Mouse (Mus musculus): Measurements from ENCODE around the gene Plekhd1. TPM values are rescaled to one million over a fixed set of nuclear protein-coding genes. Genes with fewer than 3 reads are reported as not detected.

Gene Plekhd1
- polyA plus RNA-seq, 1 experiment = 2.3 TPM

DNA sequence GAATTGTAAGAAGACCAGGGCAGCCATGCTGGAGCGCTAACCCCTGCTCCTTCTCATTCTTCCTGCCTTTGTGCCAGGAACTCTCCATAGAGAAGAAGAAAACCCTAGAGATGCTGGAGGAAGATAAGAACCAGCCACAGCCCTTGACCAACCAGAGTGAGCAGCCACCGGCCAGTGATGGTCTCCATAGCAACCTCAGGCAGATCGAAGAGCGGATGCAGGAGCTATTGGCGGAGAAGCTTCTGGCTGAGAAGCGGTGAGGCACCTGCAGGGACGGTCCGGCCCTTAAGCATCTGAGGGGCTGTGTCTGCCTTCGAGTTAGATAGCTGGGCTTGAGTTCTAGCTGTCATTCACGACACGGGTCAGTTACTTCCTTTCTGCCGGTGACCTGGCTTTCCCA lies 28.1 kb downstream of the Plekhd1 start:
- TF ChIP-seq POLR2A (IDR thresholded peaks at IDR 0.05; ENCODE audit: extremely low read depth, insufficient read depth, low read length) = no peak
- no peak for TF ChIP-seq CTCF (IDR thresholded peaks at IDR 0.05; ENCODE audit: extremely low read depth, insufficient read depth, low read length)
- H3K4me1 ChIP-seq (ENCODE audit: control insufficient read depth, insufficient read depth, low read length) = no peaks in the 10 kb centered on the region
- H3K27ac ChIP-seq (ENCODE audit: insufficient read depth, low read length) = no peak overlapping the region
- H3K4me3 ChIP-seq (ENCODE audit: insufficient read depth, low read length) = no peak overlapping the region

DNA sequence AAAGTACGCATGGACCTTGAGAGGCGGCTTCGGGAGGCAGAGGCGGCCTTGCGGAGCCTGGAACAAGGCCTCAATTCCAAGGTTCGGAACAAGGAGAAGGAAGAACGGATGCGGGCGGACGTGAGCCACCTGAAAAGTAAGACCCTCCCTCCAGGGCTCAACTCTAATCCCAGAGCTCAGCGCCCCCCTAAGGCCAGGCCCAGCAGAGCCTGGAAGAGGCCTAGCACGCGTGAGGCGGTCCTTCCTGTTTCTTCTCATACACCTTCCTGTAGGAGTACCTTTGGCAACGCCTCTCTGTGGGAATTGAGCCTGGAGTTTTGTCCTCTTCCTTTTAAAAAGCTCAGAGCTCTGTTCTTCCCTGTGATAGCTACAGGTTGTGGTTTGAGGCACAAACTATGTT lies 29.1 kb downstream of the Plekhd1 start:
- no peak overlapping the region for H3K27ac ChIP-seq (ENCODE audit: insufficient read depth, low read length)
- no peaks in the 10 kb centered on the region for H3K4me1 ChIP-seq (ENCODE audit: control insufficient read depth, insufficient read depth, low read length)
- TF ChIP-seq CTCF (IDR thresholded peaks at IDR 0.05; ENCODE audit: extremely low read depth, insufficient read depth, low read length) (no peak), POLR2A (IDR thresholded peaks at IDR 0.05; ENCODE audit: extremely low read depth, insufficient read depth, low read length) (no peak)
- H3K4me3 ChIP-seq (ENCODE audit: insufficient read depth, low read length) = no peak overlapping the region

DNA sequence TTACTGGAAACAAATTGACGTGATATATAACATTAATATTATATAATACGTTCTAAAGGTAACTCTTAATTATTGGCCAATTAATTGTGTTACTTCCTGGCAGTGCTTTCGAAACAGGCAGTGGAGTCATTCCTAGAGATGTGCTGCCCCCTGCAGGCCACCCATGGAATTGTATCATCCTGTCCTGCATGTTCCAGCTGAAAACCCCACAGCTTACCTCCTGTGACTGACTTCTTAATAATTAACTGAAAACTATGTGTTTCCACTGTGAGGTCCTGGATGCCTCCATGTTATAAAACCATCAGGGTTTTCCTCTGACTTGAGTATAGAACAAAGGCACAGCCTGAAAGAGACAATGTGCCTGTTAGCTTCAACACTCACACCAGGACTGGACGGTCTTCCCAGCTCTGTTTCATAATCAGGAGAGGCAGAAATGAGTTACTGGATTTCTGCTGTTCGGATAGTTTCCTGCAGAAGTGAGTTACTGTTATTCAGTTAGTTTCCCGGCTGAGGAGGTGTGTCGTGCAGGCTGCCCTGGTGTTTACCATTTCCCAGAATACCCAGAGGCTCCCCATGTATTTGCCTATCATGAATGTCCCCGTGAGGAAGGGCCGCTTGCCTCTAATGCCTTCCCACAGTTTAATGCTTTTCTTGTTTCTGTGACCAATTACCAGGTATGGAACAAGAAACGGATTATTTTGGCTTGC lies 32.6 kb downstream of the Plekhd1 start:
- no peak overlapping the region for H3K4me3 ChIP-seq (ENCODE audit: insufficient read depth, low read length)
- no peak for TF ChIP-seq POLR2A (IDR thresholded peaks at IDR 0.05; ENCODE audit: extremely low read depth, insufficient read depth, low read length)
- peak; percentile 88 for TF ChIP-seq CTCF (IDR thresholded peaks at IDR 0.05; ENCODE audit: extremely low read depth, insufficient read depth, low read length)
- no peak overlapping the region for H3K27ac ChIP-seq (ENCODE audit: insufficient read depth, low read length)
- no peaks in the 10 kb centered on the region for H3K4me1 ChIP-seq (ENCODE audit: control insufficient read depth, insufficient read depth, low read length)

DNA sequence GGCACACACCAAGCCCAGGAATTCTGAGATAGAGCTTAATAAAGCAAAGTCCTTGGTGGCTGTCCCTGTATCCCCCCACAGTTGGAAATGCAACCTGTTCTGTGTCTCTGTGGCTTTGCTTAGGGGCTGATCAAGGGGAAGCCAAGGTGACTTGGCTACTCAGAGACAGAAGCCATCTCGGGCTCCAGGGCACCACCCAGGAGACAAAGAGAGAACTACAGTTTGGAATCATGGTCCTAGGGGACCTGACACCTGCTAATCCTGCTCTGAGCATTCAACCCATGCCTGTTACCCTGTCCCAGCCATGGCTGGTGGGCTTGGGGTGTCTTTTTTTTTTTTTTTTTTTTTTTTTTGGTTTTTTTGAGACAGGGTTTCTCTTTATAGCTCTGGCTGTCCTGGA lies 35.8 kb downstream of the Plekhd1 start:
- TF ChIP-seq POLR2A (IDR thresholded peaks at IDR 0.05; ENCODE audit: extremely low read depth, insufficient read depth, low read length) (no peak), CTCF (IDR thresholded peaks at IDR 0.05; ENCODE audit: extremely low read depth, insufficient read depth, low read length) (no peak)
- H3K27ac ChIP-seq (ENCODE audit: insufficient read depth, low read length) = no peak overlapping the region
- no peak overlapping the region for H3K4me3 ChIP-seq (ENCODE audit: insufficient read depth, low read length)
- H3K4me1 ChIP-seq (ENCODE audit: control insufficient read depth, insufficient read depth, low read length) = no peaks in the 10 kb centered on the region; the same call in 1 of the 2 replicates

DNA sequence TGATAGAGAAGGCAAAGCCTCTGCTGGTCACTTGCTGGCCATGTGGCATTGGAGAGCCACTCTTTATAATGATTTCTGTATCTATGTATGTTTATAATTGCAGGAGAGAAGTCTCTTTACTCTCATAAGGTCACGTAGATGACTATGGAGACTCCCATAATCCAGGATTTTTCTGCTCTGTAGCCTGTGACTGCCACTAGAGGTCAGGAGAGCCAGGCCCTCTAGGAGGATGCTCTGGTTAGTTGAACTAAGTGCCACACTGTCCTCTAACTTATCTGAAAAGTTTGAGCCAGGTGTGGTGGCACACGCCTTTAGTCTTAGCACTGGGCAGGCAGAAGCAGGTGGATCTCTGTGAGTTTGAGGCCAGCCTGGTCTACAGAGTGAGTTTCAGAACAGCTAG lies 36.4 kb downstream of the Plekhd1 start:
- Histone ChIP-seq H3K4me3 (ENCODE audit: insufficient read depth, low read length) (no peak overlapping the region), H3K27ac (ENCODE audit: insufficient read depth, low read length) (no peak overlapping the region), H3K4me1 (ENCODE audit: control insufficient read depth, insufficient read depth, low read length) (no peaks in the 10 kb centered on the region; the same call in 1 of the 2 replicates)
- TF ChIP-seq CTCF (IDR thresholded peaks at IDR 0.05; ENCODE audit: extremely low read depth, insufficient read depth, low read length) (peak; percentile 38; the same call in 1 of the 2 replicates), POLR2A (IDR thresholded peaks at IDR 0.05; ENCODE audit: extremely low read depth, insufficient read depth, low read length) (no peak)

DNA sequence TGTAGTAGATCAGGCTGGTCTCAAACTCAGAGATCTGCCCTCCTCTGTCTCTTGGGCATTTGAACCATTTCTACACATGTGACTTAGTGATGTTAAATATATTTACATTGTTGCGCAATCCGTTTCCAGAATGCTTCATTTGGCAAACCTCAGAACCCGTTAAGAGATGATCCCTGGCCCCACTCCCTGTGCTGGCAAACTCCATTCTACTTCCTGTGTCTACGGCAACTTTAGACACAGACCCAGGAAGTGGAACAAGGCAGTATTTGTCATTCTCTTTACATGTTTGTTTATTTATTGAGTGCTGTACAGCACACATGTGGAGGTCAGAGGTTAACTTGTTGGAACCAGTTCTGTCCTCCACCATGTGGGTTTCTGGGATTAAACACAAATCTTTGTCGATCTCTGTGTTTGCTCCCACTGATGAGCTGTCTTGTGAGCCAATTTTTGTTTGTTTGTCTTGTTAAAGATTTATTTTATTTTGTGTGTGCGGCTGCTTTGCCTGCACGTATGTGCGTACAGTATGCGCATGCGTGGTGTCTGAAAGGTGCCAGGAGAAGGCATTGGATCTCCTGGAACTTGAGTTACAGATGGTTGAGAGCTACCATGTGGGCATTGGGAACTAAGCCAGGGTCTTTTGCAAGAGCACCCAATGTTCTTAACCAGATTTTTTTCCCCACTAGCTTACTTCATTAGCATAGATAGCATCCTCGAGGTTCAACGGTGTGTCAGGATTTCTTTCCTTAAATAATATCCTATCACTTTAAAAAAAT lies 37.6 kb downstream of the Plekhd1 start:
- TF ChIP-seq CTCF (IDR thresholded peaks at IDR 0.05; ENCODE audit: extremely low read depth, insufficient read depth, low read length) = no peak
- TF ChIP-seq POLR2A (IDR thresholded peaks at IDR 0.05; ENCODE audit: extremely low read depth, insufficient read depth, low read length) = no peak
- H3K4me1 ChIP-seq (ENCODE audit: control insufficient read depth, insufficient read depth, low read length) = no peaks in the 10 kb centered on the region; the same call in 1 of the 2 replicates
- no peak overlapping the region for H3K4me3 ChIP-seq (ENCODE audit: insufficient read depth, low read length)
- no peak overlapping the region for H3K27ac ChIP-seq (ENCODE audit: insufficient read depth, low read length)

DNA sequence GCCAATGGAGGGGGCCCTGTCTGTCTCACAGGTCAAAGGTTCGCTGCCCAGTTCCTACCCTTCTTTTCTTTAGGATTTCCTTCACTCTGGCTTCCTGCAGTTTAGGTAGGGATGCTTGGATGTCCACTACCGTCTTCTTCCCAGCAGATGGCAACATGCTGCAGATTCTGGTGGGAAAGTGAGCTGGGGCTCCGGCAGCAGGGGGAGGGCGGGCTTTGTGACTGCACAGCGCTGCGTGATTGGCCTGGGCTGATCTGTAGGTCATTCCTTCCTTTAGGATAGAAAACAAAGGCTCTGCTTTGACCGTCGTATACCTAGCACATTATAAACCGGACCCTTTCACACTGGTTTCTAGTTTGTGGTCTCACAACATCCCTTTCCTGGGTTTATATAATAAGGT lies 38.2 kb downstream of the Plekhd1 start:
- no peak for TF ChIP-seq POLR2A (IDR thresholded peaks at IDR 0.05; ENCODE audit: extremely low read depth, insufficient read depth, low read length)
- peak; percentile 80 for TF ChIP-seq CTCF (IDR thresholded peaks at IDR 0.05; ENCODE audit: extremely low read depth, insufficient read depth, low read length)
- no peak overlapping the region for H3K4me3 ChIP-seq (ENCODE audit: insufficient read depth, low read length)
- no peaks in the 10 kb centered on the region; the same call in 1 of the 2 replicates for H3K4me1 ChIP-seq (ENCODE audit: control insufficient read depth, insufficient read depth, low read length)
- H3K27ac ChIP-seq (ENCODE audit: insufficient read depth, low read length) = no peak overlapping the region

DNA sequence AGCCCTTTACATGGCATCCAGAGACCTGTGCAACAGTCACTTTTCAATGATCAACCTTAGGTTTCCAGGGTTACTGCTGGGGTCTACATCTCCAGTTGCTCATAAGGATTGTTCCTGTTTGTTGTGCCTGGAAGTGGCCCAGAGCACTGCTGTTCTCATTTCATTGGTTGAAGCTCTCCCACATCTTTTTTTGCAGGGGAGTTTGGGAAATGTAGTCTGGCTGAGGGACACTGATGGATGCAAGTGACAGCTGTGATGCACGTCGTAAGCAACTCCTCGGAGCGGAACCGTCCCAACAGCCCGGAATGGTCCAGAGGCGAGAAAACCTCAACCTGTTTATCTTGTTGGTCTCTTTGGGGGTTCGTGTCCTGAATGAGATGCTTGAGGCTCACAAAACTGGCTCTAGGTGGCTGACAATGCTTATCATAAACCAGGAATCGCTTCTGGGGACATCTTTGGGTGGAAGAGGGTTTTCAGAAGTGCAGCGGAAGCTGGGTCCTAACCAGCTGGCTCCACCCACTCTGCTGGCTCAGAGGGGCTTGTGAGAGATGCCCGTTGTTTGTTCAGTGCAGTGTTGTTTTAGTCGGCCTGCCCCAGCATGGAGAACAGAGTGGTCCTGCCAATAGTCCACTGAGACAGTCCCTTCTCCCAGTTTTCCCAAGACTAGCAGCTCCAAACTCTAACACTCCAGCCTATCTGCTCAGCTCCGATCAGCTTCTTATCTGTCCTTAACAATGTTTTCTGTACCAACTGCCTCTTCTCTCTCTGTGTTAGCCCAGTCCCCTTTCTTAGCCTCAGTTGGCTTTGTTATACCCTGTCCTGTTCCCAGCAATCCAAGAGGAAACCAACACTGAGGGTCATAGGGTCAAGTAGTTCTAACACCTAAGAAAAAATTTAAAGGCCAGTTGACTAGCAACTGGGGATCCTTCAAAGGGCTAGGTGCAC lies 42.4 kb downstream of the Plekhd1 start:
- H3K4me1 ChIP-seq (ENCODE audit: control insufficient read depth, insufficient read depth, low read length) = peaks cover 10% of the 10 kb centered on the region
- no peak overlapping the region for H3K4me3 ChIP-seq (ENCODE audit: insufficient read depth, low read length)
- no peak overlapping the region for H3K27ac ChIP-seq (ENCODE audit: insufficient read depth, low read length)
- no peak for TF ChIP-seq CTCF (IDR thresholded peaks at IDR 0.05; ENCODE audit: extremely low read depth, insufficient read depth, low read length)
- no peak for TF ChIP-seq POLR2A (IDR thresholded peaks at IDR 0.05; ENCODE audit: extremely low read depth, insufficient read depth, low read length)

Measured in cortical plate, adult 2 months (tissue).